Mouse (Mus musculus): ENCODE measurements at regions not wholly inside any gene's neighbourhood (a gene's known extent, or its start where the extent isn't known, plus 50 kb on each side); places are given as distances from the start of the nearest gene placed in this dataset.

DNA sequence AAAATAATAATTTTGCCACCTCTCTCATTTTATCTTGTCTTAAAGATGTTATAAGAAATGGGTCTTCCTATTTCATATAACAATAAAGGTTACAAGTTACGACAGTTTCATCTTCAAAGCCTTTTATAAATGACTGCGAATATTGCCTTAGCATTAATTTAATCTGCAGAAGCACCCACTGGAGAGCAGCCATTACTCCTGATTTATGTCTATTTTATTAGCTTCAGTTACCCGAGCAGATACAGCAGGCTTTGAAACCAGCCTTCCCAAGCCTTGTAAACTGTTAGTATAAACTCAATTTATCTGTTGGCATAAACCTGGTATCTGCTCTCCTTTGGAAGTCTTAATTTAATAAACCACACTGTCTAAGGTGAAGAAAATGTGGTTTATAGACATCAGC lies 2851.6 kb upstream of the Gm6569 start:
- no peak for DNase-seq (ENCODE audit: extremely low spot score, low spot score)

DNA sequence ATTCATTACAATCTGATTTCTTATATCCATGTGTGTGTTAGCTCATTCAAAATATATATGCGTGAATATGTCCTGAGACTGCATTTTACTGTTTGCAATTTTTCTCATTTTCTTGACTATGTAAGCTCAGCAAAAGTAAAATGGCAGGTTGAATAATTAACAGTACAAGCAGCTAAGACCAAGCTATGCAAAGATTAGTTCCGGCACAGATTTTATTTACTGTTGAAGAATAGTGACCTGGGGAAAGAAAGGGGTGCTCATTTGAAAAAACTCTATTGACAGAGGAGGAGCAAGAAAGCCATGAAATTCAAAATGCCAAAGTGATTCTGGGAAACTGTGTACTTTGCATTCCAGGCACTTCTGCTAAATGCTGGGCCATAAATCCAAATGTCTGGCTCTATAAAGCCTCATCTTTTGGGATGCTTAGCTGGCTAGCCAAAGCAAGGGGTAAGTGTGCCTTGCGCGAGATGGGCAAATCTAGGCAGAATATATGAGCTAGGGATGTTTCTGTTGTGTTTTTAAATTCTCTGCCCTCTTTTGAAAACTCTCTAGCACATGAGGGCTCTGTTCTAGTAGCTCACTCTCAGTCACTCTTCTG lies 2846.3 kb upstream of the Gm6569 start:
- no peak for DNase-seq (ENCODE audit: extremely low spot score, low spot score)

DNA sequence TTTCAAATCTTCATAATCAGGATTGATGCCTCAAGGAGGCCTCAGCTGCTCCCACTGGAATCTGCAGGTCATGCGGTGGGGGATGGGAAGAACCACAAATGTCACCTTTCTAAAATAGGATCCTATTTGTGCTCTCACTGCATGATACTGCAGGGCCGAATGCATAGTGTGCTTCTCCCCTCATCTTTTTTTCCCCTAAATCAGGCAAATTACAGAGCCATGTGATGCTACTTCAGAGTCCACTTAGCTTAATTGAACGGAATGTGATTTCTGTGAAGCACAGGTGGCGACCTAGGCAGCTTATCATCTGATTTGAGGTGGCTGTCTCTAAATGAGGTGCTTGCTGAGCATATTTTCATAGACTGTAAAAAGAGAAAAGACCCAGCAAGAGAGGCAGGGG lies 2841.0 kb upstream of the Gm6569 start:
- DNase-seq (ENCODE audit: extremely low spot score, low spot score), result no peak

DNA sequence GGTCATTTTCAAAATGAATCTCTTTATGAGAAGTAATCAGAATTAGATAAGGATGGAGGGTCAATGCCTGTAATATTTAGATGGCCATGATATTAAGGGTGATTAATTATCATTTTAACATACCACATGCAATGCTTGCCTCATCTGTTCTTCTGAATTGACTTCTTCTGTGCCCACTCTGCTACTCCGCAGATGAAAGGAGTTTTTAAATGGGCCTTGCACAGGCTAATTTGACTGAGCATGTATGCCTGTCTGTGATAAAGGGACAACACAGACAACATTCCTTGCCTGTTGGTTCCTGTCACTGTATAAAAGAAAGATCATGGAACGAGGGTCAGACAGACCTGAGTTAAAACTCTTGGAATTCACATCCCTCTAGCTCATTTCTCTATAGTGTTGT lies 2824.0 kb upstream of the Gm6569 start:
- no peak for DNase-seq (ENCODE audit: extremely low spot score, low spot score)

DNA sequence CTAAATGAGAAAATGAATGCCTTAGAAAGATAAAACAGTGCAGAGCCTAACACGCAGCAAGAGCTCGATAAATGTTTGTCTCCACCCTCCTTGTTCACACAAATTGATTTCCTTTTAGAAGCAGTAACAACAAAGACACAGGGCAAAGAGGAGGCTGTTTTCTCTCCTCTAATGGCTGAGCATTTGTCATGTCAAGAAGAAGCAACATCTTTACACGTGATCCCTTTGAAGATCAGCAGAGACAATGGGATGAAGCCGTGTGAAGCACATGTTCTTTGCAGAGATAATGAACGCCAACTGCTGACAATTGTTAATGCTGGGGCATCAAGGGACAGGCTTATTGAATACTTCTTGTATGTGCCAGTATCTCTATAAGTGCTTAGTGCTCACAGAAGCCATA lies 2823.6 kb upstream of the Gm6569 start:
- DNase-seq (ENCODE audit: extremely low spot score, low spot score), result no peak

DNA sequence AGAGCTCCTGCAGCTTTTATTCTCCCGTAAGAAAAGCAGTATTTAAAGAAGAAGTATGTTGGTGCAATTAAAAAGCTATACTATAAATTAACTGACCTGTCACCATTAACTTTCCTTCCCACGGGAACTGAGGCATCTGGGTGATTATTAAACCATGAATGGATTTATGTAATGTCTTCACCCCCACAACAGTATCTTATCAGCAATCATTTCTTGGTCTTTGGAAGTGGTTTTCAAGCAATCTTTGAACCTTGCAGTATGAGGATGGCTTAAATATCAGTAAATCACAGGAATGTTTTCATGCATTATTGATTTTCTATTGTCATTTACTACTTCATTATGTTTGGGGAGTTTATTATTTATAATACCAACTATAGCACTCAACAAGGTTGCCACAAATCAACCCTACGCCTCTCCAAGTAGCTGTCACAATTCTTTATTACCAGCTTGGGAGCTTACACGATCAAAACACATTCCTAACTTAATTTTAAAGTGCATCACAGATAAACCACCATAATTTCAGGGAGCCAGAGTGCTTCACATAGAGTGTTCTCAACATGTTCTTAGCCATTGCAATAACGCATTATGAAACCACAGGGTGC lies 2780.0 kb upstream of the Gm6569 start:
- DNase-seq (ENCODE audit: extremely low spot score, low spot score), result no peak

DNA sequence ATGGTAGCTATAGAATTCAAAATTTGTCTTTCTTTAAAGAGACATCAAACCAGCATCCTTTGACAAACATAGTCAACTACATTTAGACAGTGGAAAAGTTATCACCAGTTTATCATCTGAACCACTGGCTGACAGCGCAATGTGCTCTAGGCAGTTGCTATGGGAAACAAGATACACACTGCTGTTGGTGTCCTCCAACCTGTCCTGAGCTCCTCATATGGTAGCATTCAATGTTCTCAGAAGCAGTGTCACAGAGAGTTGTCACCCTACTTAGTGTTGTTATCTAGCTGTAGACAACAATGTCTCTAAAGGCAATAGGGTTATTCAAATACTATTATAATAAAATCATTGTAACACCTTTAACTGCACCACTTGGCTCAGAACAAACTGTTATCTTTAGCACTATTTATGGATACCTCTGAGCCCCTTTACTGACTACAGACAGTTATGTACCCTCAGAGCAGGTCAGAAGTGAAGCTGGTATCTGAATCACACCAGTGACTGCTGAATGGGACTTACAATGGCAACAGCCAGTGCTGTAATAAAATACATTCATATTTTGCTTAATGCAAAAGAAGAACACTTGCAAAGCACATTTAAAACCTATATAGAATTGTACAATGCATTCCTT lies 2747.9 kb upstream of the Gm6569 start:
- no peak for DNase-seq (ENCODE audit: extremely low spot score, low spot score)

DNA sequence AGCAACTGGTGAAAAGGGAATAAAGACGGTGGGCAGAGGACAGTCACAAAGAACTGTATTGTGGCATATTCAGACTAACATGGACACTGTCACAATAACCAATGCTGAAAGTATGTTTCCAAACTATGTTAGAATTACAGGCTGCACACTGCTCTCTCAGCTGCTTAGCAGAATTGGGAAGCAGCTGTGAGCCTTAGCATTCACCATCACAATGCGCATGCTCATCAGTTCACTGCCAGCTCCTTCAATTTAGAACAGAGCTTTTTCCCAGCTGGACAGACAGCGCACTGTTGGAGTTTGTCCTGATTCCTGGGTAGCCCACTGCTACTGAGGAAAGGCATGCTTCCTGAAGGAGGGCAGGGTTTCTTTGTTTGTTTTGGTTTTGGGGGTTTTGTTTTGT lies 2735.2 kb upstream of the Gm6569 start:
- no peak for DNase-seq (ENCODE audit: extremely low spot score, low spot score)

DNA sequence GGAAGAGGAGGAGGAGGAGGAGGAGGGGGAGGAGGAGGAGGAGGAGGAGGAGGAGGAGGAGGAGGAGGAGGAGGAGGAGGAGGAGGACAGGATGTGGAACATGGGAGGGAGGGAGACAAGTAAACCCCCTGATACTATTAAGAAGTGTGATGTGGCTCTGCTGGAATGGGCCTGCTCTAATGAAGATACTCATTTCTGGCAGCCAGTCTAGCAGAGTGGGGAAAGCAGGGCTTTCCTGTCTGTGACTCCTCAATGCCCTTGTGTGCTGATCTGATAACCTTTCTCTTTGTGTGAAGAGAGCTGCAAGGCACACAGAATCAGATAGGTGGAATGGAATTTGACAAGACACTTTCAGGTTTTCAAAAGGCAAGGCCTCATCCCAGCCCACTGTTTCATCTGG lies 2704.6 kb upstream of the Gm6569 start:
- DNase-seq (ENCODE audit: extremely low spot score, low spot score), result no peak

DNA sequence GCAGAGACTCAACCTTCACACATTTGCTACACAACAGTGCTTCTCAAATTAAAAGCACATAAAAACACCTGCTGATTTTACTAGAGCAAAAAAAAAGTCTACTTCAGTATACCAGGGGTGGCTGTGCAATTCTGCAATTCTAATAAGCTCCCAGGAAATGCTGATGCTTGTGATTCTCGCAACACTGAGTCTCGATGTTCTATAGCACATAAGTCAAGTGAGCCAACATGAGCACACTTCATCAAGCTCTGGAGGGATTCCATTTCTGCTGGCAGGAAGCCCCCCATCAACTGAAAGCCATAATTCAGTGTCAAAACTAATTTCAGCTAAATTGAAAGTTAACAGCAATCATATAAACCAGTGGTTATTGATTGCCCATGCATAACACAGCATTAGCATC lies 2676.7 kb upstream of the Gm6569 start:
- no peak for DNase-seq (ENCODE audit: extremely low spot score, low spot score)

DNA sequence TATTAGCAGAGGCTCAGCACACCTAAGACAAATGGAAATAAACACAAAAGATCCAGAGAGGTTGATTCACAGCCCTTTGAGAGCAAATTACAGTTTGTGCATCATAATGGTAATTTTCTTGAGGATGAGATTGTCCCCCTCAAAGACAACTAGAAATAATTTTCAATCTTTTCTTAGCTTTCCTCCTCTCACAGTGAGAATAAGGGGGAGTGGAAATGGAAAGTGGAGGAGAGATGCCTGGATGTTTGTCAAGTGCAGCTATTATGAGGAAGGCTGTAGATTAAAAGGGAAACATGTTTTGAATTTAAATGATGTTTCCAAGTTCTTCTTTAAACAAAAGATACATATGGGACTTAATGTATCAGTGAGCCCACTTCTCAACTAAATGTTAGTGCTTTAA lies 2672.3 kb upstream of the Gm6569 start:
- DNase-seq (ENCODE audit: extremely low spot score, low spot score), result no peak

DNA sequence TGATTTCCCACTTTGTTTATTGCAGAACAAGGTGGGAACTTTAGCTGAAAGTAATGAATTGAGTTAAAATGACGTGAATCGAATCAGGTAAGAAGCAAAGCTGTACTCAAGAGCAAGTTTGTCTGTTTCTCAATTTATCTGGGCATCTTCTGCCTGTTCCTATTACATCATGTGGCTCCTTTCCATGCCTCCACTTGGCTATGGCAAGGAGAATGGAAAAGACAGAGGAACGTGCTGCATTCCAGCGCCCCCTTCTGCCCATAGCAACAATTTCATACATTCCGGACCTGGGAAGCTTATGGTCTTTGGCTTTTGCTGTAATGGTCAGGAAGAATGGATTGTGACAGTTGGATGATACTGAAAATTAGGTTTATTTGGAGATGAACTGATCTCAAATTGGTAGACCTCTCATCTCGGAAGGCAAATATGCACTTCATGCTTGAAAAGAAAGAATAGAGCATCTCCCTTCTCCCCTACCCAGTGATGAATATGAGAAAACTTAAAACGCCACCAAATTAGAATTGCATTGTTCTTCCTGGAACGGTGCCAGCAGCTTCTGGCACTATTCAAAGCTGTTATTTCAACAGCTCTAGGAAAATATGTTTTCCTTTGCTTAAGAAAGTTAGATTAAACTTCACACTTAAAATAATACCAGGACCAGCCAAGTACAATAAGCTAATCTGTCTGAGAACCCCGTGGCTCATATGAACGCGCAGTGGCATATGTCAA lies 2639.2 kb upstream of the Gm6569 start:
- DNase-seq (ENCODE audit: extremely low spot score, low spot score), result peak; percentile 15

DNA sequence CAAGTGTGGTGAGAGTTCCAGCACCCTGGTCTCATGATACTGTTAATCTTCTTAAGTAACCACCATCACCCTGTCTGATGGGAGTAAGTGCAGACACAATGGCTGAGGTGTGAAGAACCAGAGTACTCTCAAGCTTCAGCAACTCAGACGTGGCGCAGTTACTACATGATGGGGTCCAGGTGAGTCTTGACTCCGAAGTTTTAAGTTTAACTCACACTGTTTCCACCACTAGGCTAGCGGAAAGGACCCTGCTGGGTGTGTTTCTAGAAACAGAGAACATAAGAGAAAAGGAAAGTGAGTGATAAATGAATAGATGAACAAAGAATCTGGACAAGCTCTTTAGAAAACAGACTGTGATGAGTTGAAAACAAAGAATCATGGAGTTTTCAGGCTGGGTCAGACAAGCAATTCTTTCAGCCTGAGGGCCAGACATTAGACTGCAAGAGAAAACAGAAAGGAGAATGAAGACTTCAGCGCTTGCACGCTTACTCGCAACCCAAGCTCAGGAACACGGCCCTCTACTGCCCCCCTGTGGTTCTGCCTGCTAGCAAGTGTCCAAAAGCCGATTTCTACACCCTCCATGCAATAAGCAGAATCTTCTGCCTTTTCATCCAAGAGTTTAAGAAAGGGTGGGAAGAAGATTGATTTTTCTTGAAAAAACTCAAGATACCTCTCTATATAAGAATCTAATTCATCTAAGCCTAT lies 2593.6 kb upstream of the Gm6569 start:
- DNase-seq (ENCODE audit: extremely low spot score, low spot score), result peak; percentile 81

DNA sequence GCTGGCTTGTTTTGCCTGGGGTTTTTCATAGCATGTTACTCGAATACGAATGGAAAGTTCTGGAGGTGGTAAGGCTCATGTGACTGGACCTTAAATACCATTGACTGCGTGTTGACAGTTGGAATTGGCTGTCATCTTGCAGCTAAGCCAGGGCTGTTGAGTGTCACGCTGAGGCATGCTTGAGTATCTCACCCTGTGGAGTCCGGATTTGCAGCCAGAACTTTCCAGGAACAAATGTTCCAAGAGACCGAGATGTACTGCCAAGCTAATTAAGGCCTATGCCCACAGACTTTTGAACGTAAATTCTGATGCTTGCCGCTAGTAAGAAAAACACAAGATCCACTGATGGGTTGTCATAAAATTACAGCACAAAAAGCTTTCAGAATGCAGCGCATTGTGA lies 2590.8 kb upstream of the Gm6569 start:
- DNase-seq (ENCODE audit: extremely low spot score, low spot score), result no peak

DNA sequence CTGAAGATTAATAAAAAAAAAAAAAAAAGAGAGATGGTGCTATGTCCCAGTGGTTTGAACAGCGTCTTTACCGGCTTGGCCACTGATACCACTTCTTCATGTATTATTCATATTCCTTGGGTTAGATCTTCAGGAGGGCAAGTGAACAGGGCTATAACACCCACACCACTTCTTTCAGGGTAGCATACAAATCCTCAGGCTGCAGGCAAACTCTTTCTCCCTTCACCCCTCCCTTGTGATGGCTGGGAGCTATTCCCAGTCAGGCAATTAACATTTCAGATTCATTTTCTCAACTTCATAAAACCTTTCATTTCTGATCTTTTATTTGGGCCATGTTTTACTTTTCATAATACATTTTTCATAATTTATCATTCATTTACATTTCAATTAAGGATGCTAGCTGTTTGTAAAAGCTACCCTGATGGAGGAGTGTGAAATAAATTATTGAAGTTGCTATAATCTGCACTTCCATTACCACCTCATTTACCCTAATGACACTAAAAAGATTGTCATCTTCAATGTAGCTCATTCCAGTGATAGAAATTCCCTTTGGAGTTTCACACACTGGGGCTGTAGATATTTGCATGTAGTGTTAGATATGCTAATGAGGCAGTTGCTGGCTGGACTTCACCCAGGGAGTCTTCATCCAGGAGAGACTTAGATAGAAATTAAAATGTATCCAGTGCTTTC lies 2558.3 kb upstream of the Gm6569 start:
- DNase-seq (ENCODE audit: extremely low spot score, low spot score), result no peak

DNA sequence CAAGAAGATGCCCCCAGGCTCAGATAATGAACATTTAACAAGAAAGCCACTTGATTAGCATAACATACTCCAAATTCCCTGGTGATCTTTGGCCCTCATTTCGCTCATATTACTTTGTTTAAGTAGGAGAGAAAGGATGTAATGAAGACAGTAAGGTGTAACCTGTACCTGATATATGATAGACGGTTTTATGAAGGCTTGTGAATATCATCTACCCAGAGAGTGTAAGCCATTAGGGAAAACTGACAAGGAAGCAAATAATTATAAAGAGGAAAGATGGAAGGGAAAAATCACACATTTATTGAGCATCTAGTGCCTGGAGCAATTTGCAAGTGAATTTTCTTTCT lies 2557.8 kb upstream of the Gm6569 start:
- no peak for DNase-seq (ENCODE audit: extremely low spot score, low spot score)

DNA sequence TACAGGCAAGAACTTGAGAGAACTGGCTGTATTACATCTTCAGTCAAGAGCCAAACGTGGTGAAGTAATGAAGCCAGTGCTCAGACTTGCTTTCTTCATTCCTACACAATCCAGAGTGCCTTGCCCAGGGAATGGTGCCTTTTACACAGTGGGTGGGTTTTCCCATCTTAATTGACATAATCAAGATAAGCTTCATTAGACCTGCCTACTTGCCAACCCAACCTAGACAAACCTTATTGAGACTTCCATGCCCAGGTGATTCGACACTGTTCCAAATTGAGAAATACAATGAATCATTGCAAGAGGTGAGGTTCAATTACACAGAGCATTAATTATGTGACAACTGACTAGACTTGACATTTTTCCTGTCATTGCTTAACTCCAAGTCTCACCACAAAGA lies 2557.0 kb upstream of the Gm6569 start:
- DNase-seq (ENCODE audit: extremely low spot score, low spot score), result no peak

DNA sequence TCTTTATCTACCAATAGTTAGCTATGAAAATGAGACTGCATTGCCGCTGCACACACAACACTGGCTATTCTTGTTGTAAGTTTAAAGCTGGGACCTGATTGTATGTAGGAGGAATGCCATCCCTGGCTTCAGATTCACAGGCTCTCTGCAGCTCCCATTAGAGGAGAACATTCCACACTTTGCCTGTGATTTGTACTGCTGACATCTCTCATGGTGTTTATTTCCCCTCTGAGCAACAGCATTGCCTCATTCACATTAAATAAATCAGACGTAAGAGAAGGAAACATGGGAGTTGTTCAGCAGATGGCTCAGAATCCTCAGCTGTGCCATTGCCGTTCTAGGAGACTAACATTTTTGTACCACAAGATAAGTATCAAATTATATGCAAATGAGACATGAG lies 2550.6 kb upstream of the Gm6569 start:
- DNase-seq (ENCODE audit: extremely low spot score, low spot score), result no peak

DNA sequence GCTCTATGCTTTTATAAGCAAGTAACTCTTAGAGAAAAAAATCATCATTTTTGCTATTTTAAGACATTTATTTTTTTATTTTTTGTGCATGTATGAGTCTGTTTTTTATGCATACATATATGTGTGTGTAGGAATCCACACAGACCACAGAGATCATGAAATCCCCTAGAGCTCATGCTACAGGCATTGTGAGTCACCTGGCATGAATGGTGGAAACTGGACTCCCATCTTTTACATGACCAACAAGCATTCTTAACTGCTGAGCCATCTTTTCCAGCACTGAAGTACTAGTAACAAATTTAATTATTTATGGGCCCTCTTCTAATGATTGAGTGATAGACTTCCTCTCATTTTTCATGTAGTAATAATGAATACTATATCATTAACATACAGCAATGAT lies 2531.8 kb upstream of the Gm6569 start:
- DNase-seq (ENCODE audit: extremely low spot score, low spot score), result no peak

DNA sequence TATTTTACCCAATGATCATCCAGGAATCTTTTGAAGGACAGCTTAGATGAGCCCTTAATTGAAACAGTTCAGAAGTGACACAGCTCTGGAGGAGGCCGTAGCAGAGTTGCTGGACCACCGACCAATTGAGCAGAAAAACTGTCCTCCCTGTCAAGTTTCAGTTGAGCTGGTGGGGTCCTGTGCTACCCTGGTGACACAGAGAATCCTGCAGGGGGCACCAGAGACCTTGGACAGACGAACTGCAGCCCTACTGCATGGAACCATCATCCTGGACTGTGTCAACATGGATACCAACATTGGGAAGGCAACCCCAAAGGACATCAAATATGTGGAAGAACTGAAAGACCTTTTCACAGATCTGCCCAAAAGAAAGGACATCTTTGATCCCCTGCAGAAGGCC lies 2524.1 kb upstream of the Gm6569 start:
- no peak for DNase-seq (ENCODE audit: extremely low spot score, low spot score)

DNA sequence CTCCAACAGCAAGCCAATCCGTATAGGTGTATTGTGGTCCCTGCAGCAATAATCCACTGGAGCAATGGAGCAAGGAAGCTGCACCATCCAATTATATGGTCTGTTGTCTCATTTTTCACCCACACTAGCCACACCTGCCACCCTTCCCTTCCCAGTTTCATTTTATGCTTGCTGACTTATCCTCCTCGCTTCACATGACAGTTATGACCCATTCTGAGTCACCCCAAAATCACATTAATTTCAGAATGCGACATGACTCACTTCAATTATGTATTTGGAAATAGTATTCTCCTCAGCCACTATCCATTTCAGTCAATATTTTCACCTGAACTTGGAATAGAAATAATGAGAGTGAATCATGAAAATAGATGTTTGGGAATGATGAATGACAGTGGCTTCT lies 2507.8 kb upstream of the Gm6569 start:
- no peak for DNase-seq (ENCODE audit: extremely low spot score, low spot score)
